Mouse (Mus musculus) cerebellum, postnatal 36 days (tissue): ENCODE measurements around the gene B3gat1.

Experiments used
- DNase-seq, 2 experiments: peaks; one replicate each; pipeline ENCODE4 v3.0.0; 2021 to 2022; ENCODE audit warnings: mixed read lengths in 2 of 2

The B3gat1 gene

DNA sequence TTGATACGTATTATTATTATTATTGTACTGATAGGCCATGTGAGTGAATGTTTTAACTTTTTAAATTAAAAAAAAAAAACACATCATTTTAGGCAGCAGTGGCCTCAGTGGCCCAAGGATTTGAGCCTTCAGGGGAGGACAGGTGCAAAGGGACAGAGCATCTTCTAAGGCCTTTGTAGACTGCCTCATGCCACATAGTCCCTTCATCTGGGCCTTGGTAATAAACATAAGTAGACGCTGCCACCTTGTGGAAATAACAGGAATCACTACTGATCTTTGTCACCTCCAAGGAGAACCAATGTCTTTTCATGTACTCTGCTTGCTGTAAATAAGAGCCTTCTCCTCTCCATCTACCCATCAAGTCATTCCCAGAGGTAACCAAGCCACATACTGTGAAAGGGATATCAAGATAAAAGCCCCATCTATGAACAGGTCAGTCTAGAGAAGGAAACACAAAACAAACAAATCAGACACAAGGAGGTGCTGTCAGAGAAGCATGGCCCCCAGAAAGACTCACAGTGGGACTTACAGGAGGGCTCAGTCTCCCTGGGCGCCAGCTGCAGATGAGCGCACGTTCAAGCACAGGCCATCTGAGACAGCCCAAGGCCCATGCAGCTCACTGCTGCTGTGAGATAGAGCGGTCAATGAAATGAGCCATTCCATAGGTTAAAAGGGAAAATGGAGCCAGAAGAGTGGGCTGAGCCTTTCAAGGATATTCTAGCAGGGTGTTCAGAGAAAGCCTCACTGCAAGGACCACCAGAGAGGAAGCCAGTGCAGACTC, 42.8 kb downstream of the B3gat1 start:
- DNase-seq = peak; percentile 16 to 64

DNA sequence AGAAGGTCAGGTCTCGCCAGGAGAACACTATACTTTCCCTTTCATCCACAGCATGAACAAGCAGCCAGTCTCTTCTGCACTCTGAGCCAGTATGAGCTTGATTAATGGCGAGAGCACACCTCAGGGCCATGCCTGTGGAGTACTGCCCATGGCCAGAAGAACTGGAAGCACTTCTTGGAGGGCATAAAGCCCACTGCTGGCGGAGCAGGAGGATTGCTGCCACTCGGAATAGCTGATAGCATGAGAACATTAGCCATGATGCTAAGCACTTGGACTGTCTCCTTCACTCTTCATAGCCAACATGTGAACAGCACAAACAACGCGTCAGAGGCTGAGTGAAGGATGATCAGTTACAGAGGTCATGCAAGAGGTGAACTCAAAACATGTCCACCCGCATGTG, 44.9 kb downstream of the B3gat1 start:
- DNase-seq = no peak

DNA sequence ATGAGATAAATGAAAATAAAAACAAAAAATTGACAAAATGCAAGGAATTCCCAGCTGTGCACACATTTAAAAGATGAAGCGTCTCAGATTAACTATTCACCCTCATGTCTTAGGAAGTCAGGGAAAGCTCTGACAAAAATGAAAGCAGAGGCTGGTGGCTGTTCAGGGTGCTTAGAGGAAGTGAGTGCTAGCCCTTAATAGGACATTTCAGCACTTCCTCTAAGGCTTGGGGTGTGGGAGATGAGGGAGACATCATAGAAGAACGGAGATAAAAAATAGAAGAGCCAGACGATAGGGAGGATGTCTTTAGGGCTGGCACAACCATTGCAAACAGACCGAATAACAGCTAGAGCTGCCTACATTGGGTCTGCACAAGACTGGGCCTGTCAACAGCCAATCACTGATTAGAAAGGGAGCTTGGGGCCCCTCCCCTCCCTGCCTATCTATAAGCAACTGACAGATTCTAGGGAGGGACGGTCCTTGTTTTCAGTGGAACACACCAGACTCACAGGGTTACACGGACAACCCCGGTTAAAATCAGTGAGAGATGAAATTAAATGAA, 50.0 kb downstream of the B3gat1 start:
- DNase-seq = no peak

GRCm38 (mm10) chr9:26792829-26793228, 59.3 kb downstream of the B3gat1 start:
- peak; percentile 17 to 31 for DNase-seq

DNA sequence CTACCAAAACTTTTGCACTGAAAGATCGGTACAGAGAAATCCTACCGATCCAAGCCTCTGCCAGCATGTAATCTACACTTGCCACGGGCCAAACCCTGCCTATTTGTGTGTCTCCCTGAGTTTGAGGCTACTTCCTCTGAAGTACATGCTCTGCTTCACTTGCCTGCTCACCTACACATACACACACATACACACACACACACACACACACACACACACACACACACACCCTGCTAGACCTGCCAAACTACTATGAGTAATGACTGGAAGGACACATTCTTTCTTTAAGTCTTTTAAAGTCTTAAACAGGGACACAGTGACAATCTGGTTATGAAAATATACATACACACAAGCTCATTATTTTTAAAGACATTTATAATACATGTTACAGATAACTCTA, 64.7 kb downstream of the B3gat1 start:
- no peak for DNase-seq

- DNase-seq = no peak
These were observed 65.2 kb downstream of the B3gat1 start for GRCm38 (mm10) chr9:26798731-26799130.

- DNase-seq = no peak
These were observed 66.8 kb downstream of the B3gat1 start for GRCm38 (mm10) chr9:26800357-26800756.

DNA sequence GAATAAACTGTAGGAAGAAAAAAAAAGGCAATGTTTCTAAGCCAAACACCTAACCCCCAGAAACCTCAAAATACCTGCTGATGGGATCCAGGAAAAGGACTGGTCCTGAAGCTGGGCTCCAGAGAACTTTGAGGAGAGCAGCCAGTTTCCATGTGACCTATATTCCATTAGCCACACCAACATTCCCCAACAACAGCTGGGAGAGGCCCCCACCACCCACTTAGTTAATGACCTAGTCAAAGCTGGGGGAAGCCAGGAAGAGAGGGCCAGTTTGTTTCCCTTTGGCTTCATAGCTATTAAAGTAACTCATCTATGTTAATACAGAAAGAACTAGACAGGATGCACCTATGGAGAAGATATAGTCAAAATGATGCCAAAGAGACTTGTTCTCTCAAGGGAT, 70.8 kb downstream of the B3gat1 start:
- DNase-seq = no peak

GRCm38 (mm10) chr9:26805935-26806666, 72.6 kb downstream of the B3gat1 start, which contains the start of gene Glb1l2:
Glb1l2 (minus strand) TSS chr9:26806468.
- peak; percentile 67 to 73 for DNase-seq

GRCm38 (mm10) chr9:26808735-26809134, 75.2 kb downstream of the B3gat1 start:
- DNase-seq = no peak
